8 mouse cellular contexts compared by ENCODE assay signal in genomic region chr7:127691221-127691989, GRCm38 (mm10). TPM values are rescaled to one million over a fixed set of nuclear protein-coding genes. Genes with fewer than 3 reads are reported as not detected.
DNase-seq lines count a peak whose midpoint lies in the region; ATAC-seq and TF ChIP-seq lines count a peak whose summit lies in the region.

No protein-coding gene starts in this region.

- peak overlapping the region; percentile 71 for H3K9ac ChIP-seq in intestine, embryonic 16.5 days (ENCODE audit: low read depth, low read length)
- peak overlapping the region; percentile 26 for H3K9ac ChIP-seq in liver, adult 2 months (ENCODE audit: low read depth, low read length)

- H3K4me3 ChIP-seq in intestine, embryonic 16.5 days (ENCODE audit: low read length), result peak overlapping the region; percentile 45
- H3K4me3 ChIP-seq in liver, adult 2 months (ENCODE audit: insufficient read depth, low read depth, low read length), result peak overlapping the region; percentile 28; the same call in 1 of the 2 replicates

- peaks cover 10% of the 10 kb centered on the region; the same call in 1 of the 2 replicates for H3K4me1 ChIP-seq in intestine, embryonic 16.5 days (ENCODE audit: control insufficient read depth, insufficient read depth, low read length)
- H3K4me1 ChIP-seq in liver, adult 2 months (ENCODE audit: control insufficient read depth, insufficient read depth, low read length), result no peaks in the 10 kb centered on the region; the same call in 1 of the 2 replicates

- peak; percentile 90 for DNase-seq in adrenal gland, adult 2 months
- DNase-seq in embryo, embryonic 10 days (ENCODE audit: low spot score), result peak; percentile 79
- DNase-seq in gastrocnemius, postnatal 4 days (ENCODE audit: low spot score in 2 of 2), result peak; percentile 67 to 83
- peak; percentile 42 for DNase-seq in liver, adult 2 months (ENCODE audit: extremely low read depth, low read depth, low spot score)
- peak; percentile 58 for DNase-seq in neural tube, embryonic 10.5 days (ENCODE audit: extremely low spot score, low spot score)
- DNase-seq in urinary bladder, postnatal 14 days (ENCODE audit: low spot score), result peak; percentile 80

- WGBS in intestine, embryonic 16.5 days, result 3% methylated on average over 15 of the region's 15 CpGs
- 21% methylated on average over 15 of the region's 15 CpGs for WGBS in liver, adult 2 months

- H3K27me3 ChIP-seq in intestine, embryonic 16.5 days (replicated peaks; ENCODE audit: control insufficient read depth, insufficient read depth, low read length), result no peaks in the 10 kb centered on the region
- H3K27me3 ChIP-seq in liver, adult 2 months (ENCODE audit: control insufficient read depth, insufficient read depth, low read length), result no peaks in the 10 kb centered on the region

- no peaks in the 10 kb centered on the region for H3K36me3 ChIP-seq in intestine, embryonic 16.5 days (ENCODE audit: control insufficient read depth, insufficient read depth, low read length)
- H3K36me3 ChIP-seq in liver, adult 2 months (ENCODE audit: control insufficient read depth, insufficient read depth, low read length), result no peaks in the 10 kb centered on the region

- H3K27ac ChIP-seq in intestine, embryonic 16.5 days (ENCODE audit: low read length), result peak overlapping the region; percentile 94
- H3K27ac ChIP-seq in liver, adult 2 months (replicated peaks; ENCODE audit: insufficient read depth, low read depth, low read length), result no peak overlapping the region

- TF ChIP-seq CTCF in liver, adult 2 months (IDR thresholded peaks at IDR 0.05; ENCODE audit: low read depth, low read length), result no peak

- no peaks in the 10 kb centered on the region for H3K79me2 ChIP-seq in liver, adult 2 months (ENCODE audit: control insufficient read depth, insufficient read depth, low read length)

- TF ChIP-seq POLR2A in liver, adult 2 months (IDR thresholded peaks at IDR 0.05; ENCODE audit: extremely low read depth, insufficient read depth, low read length), result no peak

- peak; percentile 92 for ATAC-seq in intestine, embryonic 16.5 days
- no peak for ATAC-seq in erythroblast, adult 5-6 weeks (replicated peaks; ENCODE audit: low FRiP score, poor library complexity, severe bottlenecking)

- H3K4me2 ChIP-seq in intestine, embryonic 16.5 days (ENCODE audit: low read depth, low read length), result peak overlapping the region; percentile 76

- no peaks in the 10 kb centered on the region for H3K9me3 ChIP-seq in intestine, embryonic 16.5 days (ENCODE audit: control insufficient read depth, low read length)

RNA-seq across cellular contexts. Expression of gene Bcl7c, which starts 17.3 kb away (rescaled TPM):
- 10 to 100 TPM; 70.9 to 86.0 TPM for total RNA-seq in adrenal gland, adult 2 months (2021)
- 70.5 and 78.0 TPM in 2 replicates for polyA plus RNA-seq in adrenal gland, adult 2 months (2012; rRNA removed)
- 100 to 1,000 TPM; 112 to 132 TPM for total RNA-seq in gastrocnemius, postnatal 4 days (2021)
- 24.9 and 34.5 TPM in 2 replicates for polyA plus RNA-seq in intestine, embryonic 16.5 days (2015; fragmentation: Nextera tagmentation; extraction: Ambion mirVana)
- 7.3 and 7.6 TPM in 2 replicates for total RNA-seq in liver, adult 2 months (2014; rRNA removed)
- 20.0 and 23.2 TPM in 2 replicates for polyA plus RNA-seq in liver, adult 2 months (2012; rRNA removed)
- total RNA-seq in erythroblast, adult 5-6 weeks (2015; ENCODE audit: low replicate concordance), result 28.8 and 41.3 TPM in 2 replicates
- 3.8 and 4.3 TPM in 2 replicates for total RNA-seq in erythroblast, adult 5-6 weeks (2017; ENCODE audit: low replicate concordance)

RNA-seq across cellular contexts. Expression of gene Ctf1, which starts 21.1 kb away (rescaled TPM):
- 1 to 10 TPM; 3.3 to 3.7 TPM for total RNA-seq in adrenal gland, adult 2 months (2021)
- polyA plus RNA-seq in adrenal gland, adult 2 months (2012; rRNA removed), result 18.9 and 22.1 TPM in 2 replicates
- 10 to 100 TPM in 1 of 2 experiments, 1 to 10 TPM in 1; 7.0 to 10.0 TPM for total RNA-seq in gastrocnemius, postnatal 4 days (2021)
- polyA plus RNA-seq in intestine, embryonic 16.5 days (2015; fragmentation: Nextera tagmentation; extraction: Ambion mirVana), result 5.2 and 6.5 TPM in 2 replicates
- 2.7 and 4.4 TPM in 2 replicates for total RNA-seq in liver, adult 2 months (2014; rRNA removed)
- 10.5 and 15.9 TPM in 2 replicates for polyA plus RNA-seq in liver, adult 2 months (2012; rRNA removed)
- total RNA-seq in erythroblast, adult 5-6 weeks (2015; ENCODE audit: low replicate concordance), result 0.63 TPM in 1 of 2 replicates, not detected in the other
- not detected in 2 replicates for total RNA-seq in erythroblast, adult 5-6 weeks (2017; ENCODE audit: low replicate concordance)

RNA-seq across cellular contexts. Expression of gene Ctf2, which starts 40.6 kb away (rescaled TPM):
- total RNA-seq in adrenal gland, adult 2 months (2021), result not detected
- polyA plus RNA-seq in adrenal gland, adult 2 months (2012; rRNA removed), result not detected in 2 replicates
- total RNA-seq in gastrocnemius, postnatal 4 days (2021), result not detected
- 0.07 and 0.12 TPM in 2 replicates for polyA plus RNA-seq in intestine, embryonic 16.5 days (2015; fragmentation: Nextera tagmentation; extraction: Ambion mirVana)
- not detected in 2 replicates for total RNA-seq in liver, adult 2 months (2014; rRNA removed)
- polyA plus RNA-seq in liver, adult 2 months (2012; rRNA removed), result not detected in 2 replicates
- not detected in 2 replicates for total RNA-seq in erythroblast, adult 5-6 weeks (2015; ENCODE audit: low replicate concordance)
- not detected in 2 replicates for total RNA-seq in erythroblast, adult 5-6 weeks (2017; ENCODE audit: low replicate concordance)

RNA-seq across cellular contexts. Expression of gene Fbxl19, which starts 52.9 kb away (rescaled TPM):
- total RNA-seq in adrenal gland, adult 2 months (2021), result 10 to 100 TPM in 1 of 2 experiments, 1 to 10 TPM in 1; 9.5 to 11.6 TPM
- 34.5 and 42.6 TPM in 2 replicates for polyA plus RNA-seq in adrenal gland, adult 2 months (2012; rRNA removed)
- total RNA-seq in gastrocnemius, postnatal 4 days (2021), result 1 to 10 TPM; 8.6 to 8.8 TPM
- 1.9 and 2.4 TPM in 2 replicates for polyA plus RNA-seq in intestine, embryonic 16.5 days (2015; fragmentation: Nextera tagmentation; extraction: Ambion mirVana)
- 1.9 and 2.4 TPM in 2 replicates for total RNA-seq in liver, adult 2 months (2014; rRNA removed)
- polyA plus RNA-seq in liver, adult 2 months (2012; rRNA removed), result 3.9 and 4.7 TPM in 2 replicates
- total RNA-seq in erythroblast, adult 5-6 weeks (2015; ENCODE audit: low replicate concordance), result 2.7 and 6.0 TPM in 2 replicates
- total RNA-seq in erythroblast, adult 5-6 weeks (2017; ENCODE audit: low replicate concordance), result 3.1 and 6.2 TPM in 2 replicates
